Mouse (Mus musculus): ENCODE data around the gene Apba3. TPM values are rescaled to one million over a fixed set of nuclear protein-coding genes. Genes with fewer than 3 reads are reported as not detected.

Gene Apba3
- total RNA-seq, 1 experiment = 72.3 TPM

- in situ Hi-C loops (cut with MboI; ENCODE audit: low sequenced_read_pairs in 2 of 2, unreplicated experiment in 2 of 2) = no loop called here
- DNase-seq (ENCODE audit: low read depth, low spot score) = no peak
- TF ChIP-seq HCFC1 (IDR thresholded peaks at IDR 0.05; ENCODE audit: borderline replicate concordance, insufficient read depth, low read length) (no peak), ZNF384 (IDR thresholded peaks at IDR 0.05; ENCODE audit: low read depth, low read length) (no peak), MAFK (IDR thresholded peaks at IDR 0.05; ENCODE audit: insufficient read depth, low read depth, low read length) (no peak), ZC3H11A (IDR thresholded peaks at IDR 0.05; ENCODE audit: borderline replicate concordance, low read depth, low read length) (no peak), CHD2 (IDR thresholded peaks at IDR 0.05; ENCODE audit: low read depth, low read length) (no peak)
- Histone ChIP-seq H3K36me3 (ENCODE audit: control insufficient read depth, insufficient read depth, low read length, poor library complexity, severe bottlenecking) (peaks cover 2% of the 10 kb centered on the region; the same call in 1 of the 2 replicates), H3K27ac (ENCODE audit: insufficient read depth, low read depth, low read length, poor library complexity, severe bottlenecking) (no peak overlapping the region), H3K4me1 (ENCODE audit: control insufficient read depth in 2 of 2, insufficient read depth in 2 of 2, low read length in 2 of 2, poor library complexity in 1 of 2) (peaks cover 0 to 19% of the 10 kb centered on the region in 2 experiments; a peak in 1 of 4 replicates), H3K9ac (ENCODE audit: insufficient read depth, low read depth, low read length, poor library complexity, severe bottlenecking) (no peak overlapping the region), H3K4me3 (ENCODE audit: insufficient read depth in 1 of 2, low read depth in 1 of 2, low read length in 2 of 2, poor library complexity in 1 of 2, severe bottlenecking in 1 of 2) (no peak overlapping the region), H3K9me3 (ENCODE audit: control insufficient read depth, insufficient read depth, low read depth, low read length) (no peaks in the 10 kb centered on the region)
Observed at GRCm38 (mm10) chr10:81300352-81300907, 33.7 kb downstream of the Apba3 start.

GRCm38 (mm10) chr10:81301321-81301720 lies 34.6 kb downstream of the Apba3 start:
- no peak overlapping the region for H3K9ac ChIP-seq (ENCODE audit: insufficient read depth, low read depth, low read length, poor library complexity, severe bottlenecking)
- H3K4me3 ChIP-seq (ENCODE audit: insufficient read depth in 1 of 2, low read depth in 1 of 2, low read length in 2 of 2, poor library complexity in 1 of 2, severe bottlenecking in 1 of 2) = no peak overlapping the region
- TF ChIP-seq MAFK (IDR thresholded peaks at IDR 0.05; ENCODE audit: insufficient read depth, low read depth, low read length) (no peak), ZNF384 (IDR thresholded peaks at IDR 0.05; ENCODE audit: low read depth, low read length) (no peak), ZC3H11A (IDR thresholded peaks at IDR 0.05; ENCODE audit: borderline replicate concordance, low read depth, low read length) (no peak), CHD2 (IDR thresholded peaks at IDR 0.05; ENCODE audit: low read depth, low read length) (no peak), HCFC1 (IDR thresholded peaks at IDR 0.05; ENCODE audit: borderline replicate concordance, insufficient read depth, low read length) (no peak)
- H3K27ac ChIP-seq (ENCODE audit: insufficient read depth, low read depth, low read length, poor library complexity, severe bottlenecking) = no peak overlapping the region
- no peak for DNase-seq (ENCODE audit: low read depth, low spot score)
- in situ Hi-C loops (cut with MboI; ENCODE audit: low sequenced_read_pairs in 2 of 2, unreplicated experiment in 2 of 2) = no loop called here
- H3K4me1 ChIP-seq (ENCODE audit: control insufficient read depth in 2 of 2, insufficient read depth in 2 of 2, low read length in 2 of 2, poor library complexity in 1 of 2) = peaks cover 0 to 19% of the 10 kb centered on the region in 2 experiments; a peak in 1 of 4 replicates
- no peaks in the 10 kb centered on the region for H3K9me3 ChIP-seq (ENCODE audit: control insufficient read depth, insufficient read depth, low read depth, low read length)
- peaks cover 9% of the 10 kb centered on the region; the same call in 1 of the 2 replicates for H3K36me3 ChIP-seq (ENCODE audit: control insufficient read depth, insufficient read depth, low read length, poor library complexity, severe bottlenecking)

DNA sequence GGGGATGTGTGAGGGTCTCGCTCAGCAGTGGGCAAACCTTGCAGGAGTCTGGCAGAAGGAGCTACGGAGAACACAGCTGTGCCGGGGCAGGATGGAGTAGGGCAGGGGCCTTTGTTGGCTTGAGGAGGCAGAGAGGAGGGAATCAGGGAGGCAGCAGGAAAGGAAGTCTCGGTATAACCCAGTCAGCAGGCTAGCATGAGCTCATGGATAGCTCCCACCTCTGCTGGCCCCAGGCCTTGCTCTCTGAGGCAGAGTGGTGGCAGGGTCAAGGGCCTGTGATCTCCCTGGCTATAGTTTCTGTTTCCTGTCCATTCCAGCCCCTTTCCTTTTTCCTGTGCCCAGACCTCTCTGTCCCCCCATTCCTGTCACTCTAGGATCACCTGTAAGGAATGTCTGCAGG lies 35.5 kb downstream of the Apba3 start:
- Histone ChIP-seq H3K9ac (ENCODE audit: insufficient read depth, low read depth, low read length, poor library complexity, severe bottlenecking) (no peak overlapping the region), H3K4me1 (ENCODE audit: control insufficient read depth in 2 of 2, insufficient read depth in 2 of 2, low read length in 2 of 2, poor library complexity in 1 of 2) (peaks cover 0 to 19% of the 10 kb centered on the region in 2 experiments; a peak in 1 of 4 replicates), H3K4me3 (ENCODE audit: insufficient read depth in 1 of 2, low read depth in 1 of 2, low read length in 2 of 2, poor library complexity in 1 of 2, severe bottlenecking in 1 of 2) (no peak overlapping the region), H3K36me3 (ENCODE audit: control insufficient read depth, insufficient read depth, low read length, poor library complexity, severe bottlenecking) (peaks cover 18% of the 10 kb centered on the region; the same call in 1 of the 2 replicates), H3K9me3 (ENCODE audit: control insufficient read depth, insufficient read depth, low read depth, low read length) (no peaks in the 10 kb centered on the region), H3K27ac (ENCODE audit: insufficient read depth, low read depth, low read length, poor library complexity, severe bottlenecking) (no peak overlapping the region)
- DNase-seq (ENCODE audit: low read depth, low spot score) = no peak
- TF ChIP-seq MAFK (IDR thresholded peaks at IDR 0.05; ENCODE audit: insufficient read depth, low read depth, low read length) (no peak), CHD2 (IDR thresholded peaks at IDR 0.05; ENCODE audit: low read depth, low read length) (no peak), ZNF384 (IDR thresholded peaks at IDR 0.05; ENCODE audit: low read depth, low read length) (no peak), ZC3H11A (IDR thresholded peaks at IDR 0.05; ENCODE audit: borderline replicate concordance, low read depth, low read length) (no peak), HCFC1 (IDR thresholded peaks at IDR 0.05; ENCODE audit: borderline replicate concordance, insufficient read depth, low read length) (no peak)
- in situ Hi-C loops (cut with MboI; ENCODE audit: low sequenced_read_pairs in 2 of 2, unreplicated experiment in 2 of 2) = no loop called here

GRCm38 (mm10) chr10:81302781-81303218 lies 36.0 kb downstream of the Apba3 start:
- no peak overlapping the region for H3K4me3 ChIP-seq (ENCODE audit: insufficient read depth in 1 of 2, low read depth in 1 of 2, low read length in 2 of 2, poor library complexity in 1 of 2, severe bottlenecking in 1 of 2)
- H3K9me3 ChIP-seq (ENCODE audit: control insufficient read depth, insufficient read depth, low read depth, low read length) = no peaks in the 10 kb centered on the region
- H3K9ac ChIP-seq (ENCODE audit: insufficient read depth, low read depth, low read length, poor library complexity, severe bottlenecking) = no peak overlapping the region
- H3K4me1 ChIP-seq (ENCODE audit: control insufficient read depth in 2 of 2, insufficient read depth in 2 of 2, low read length in 2 of 2, poor library complexity in 1 of 2) = peaks cover 0 to 19% of the 10 kb centered on the region in 2 experiments; a peak in 1 of 4 replicates
- DNase-seq (ENCODE audit: low read depth, low spot score) = no peak
- no peak overlapping the region for H3K27ac ChIP-seq (ENCODE audit: insufficient read depth, low read depth, low read length, poor library complexity, severe bottlenecking)
- peaks cover 23% of the 10 kb centered on the region for H3K36me3 ChIP-seq (ENCODE audit: control insufficient read depth, insufficient read depth, low read length, poor library complexity, severe bottlenecking)
- TF ChIP-seq CHD2 (IDR thresholded peaks at IDR 0.05; ENCODE audit: low read depth, low read length) (no peak), ZNF384 (IDR thresholded peaks at IDR 0.05; ENCODE audit: low read depth, low read length) (no peak), ZC3H11A (IDR thresholded peaks at IDR 0.05; ENCODE audit: borderline replicate concordance, low read depth, low read length) (no peak), MAFK (IDR thresholded peaks at IDR 0.05; ENCODE audit: insufficient read depth, low read depth, low read length) (no peak)
- in situ Hi-C loops (cut with MboI; ENCODE audit: low sequenced_read_pairs in 2 of 2, unreplicated experiment in 2 of 2) = no loop called here

All from ES-E14 (cell line).